Mouse (Mus musculus) forebrain, embryonic 16.5 days (tissue): ENCODE measurements around the gene Dcaf4. TPM values are rescaled to one million over a fixed set of nuclear protein-coding genes. Genes with fewer than 3 reads are reported as not detected.
A peak's percentile ranks its signal among the peaks of the same experiment; 100 is the strongest.

Experiments
- ATAC-seq: fragments of 200-750 bp; cut with Nextera tagmentation; 2 replicates; pipeline ENCODE4 v1.8.0; 2017; ENCODE audit warnings: mild to moderate bottlenecking, moderate library complexity
- H3K27ac ChIP-seq: fragments of 300-500 bp; sonication (generic); 2 replicates; pipeline ENCODE4 v1.5.1; 2014; ENCODE audit warnings: low read length, control low read depth
- H3K27me3 ChIP-seq: fragments of 300-500 bp; sonication (generic); replicated peaks from 2 replicates; pipeline ENCODE4 v1.6.1; 2014; ENCODE audit warnings: low read length; ENCODE audit not compliant: control insufficient read depth, insufficient read depth
- H3K36me3 ChIP-seq: fragments of 300-500 bp; sonication (generic); 2 replicates; pipeline ENCODE4 v1.6.1; 2014; ENCODE audit not compliant: control insufficient read depth, insufficient read depth
- H3K4me1 ChIP-seq: fragments of 300-500 bp; sonication (generic); replicated peaks from 2 replicates; pipeline ENCODE4 v1.6.1; 2014; ENCODE audit warnings: low read length; ENCODE audit not compliant: control insufficient read depth, insufficient read depth
- H3K4me2 ChIP-seq: fragments of 300-500 bp; sonication (generic); 2 replicates; pipeline ENCODE4 v1.6.1; 2014; ENCODE audit warnings: mild to moderate bottlenecking, low read length, control low read depth
- H3K4me3 ChIP-seq: fragments of 300-500 bp; sonication (generic); replicated peaks from 2 replicates; pipeline ENCODE4 v1.5.1; 2014; ENCODE audit warnings: mild to moderate bottlenecking, low read length, control low read depth
- H3K9ac ChIP-seq: fragments of 300-500 bp; sonication (generic); replicated peaks from 2 replicates; pipeline ENCODE4 v1.6.1; 2014; ENCODE audit warnings: low read depth, low read length, control low read depth
- H3K9me3 ChIP-seq: fragments of 300-500 bp; sonication (generic); 2 replicates; pipeline ENCODE4 v1.6.1; 2016; ENCODE audit warnings: low read length; ENCODE audit not compliant: control insufficient read depth
- WGBS: fragments of 180-500 bp; shearing (Covaris S2); extraction: QIAGEN DNeasy Blood & Tissue Kit; methylation state at CpG from one replicate; pipeline ENCODE4 v1.1.7; 2014; 5-methylcytosine and 5-hydroxymethylcytosine counted together
- polyA plus RNA-seq: library from polyadenylated mRNA; unstranded; fragments of >200 nt; fragmentation: Nextera tagmentation; extraction: Ambion mirVana; gene quantifications from 2 replicates; pipeline ENCODE4 v1.2.1, GENCODE M21; 2015

Dcaf4 gene
- polyA plus RNA-seq, 1 experiment from 2014 or later, result 51.1 TPM

GRCm38 (mm10) chr12:83494196-83494595 lies 26.1 kb upstream of the Dcaf4 start:
- no peaks in the 10 kb centered on the region for H3K27me3 ChIP-seq
- no peak for ATAC-seq
- no peak overlapping the region for H3K9ac ChIP-seq
- H3K9me3 ChIP-seq, result peaks cover 3% of the 10 kb centered on the region; the same call in 1 of the 2 replicates
- H3K4me2 ChIP-seq, result no peak overlapping the region
- H3K4me1 ChIP-seq, result no peaks in the 10 kb centered on the region
- no peaks in the 10 kb centered on the region for H3K36me3 ChIP-seq
- no peak overlapping the region for H3K4me3 ChIP-seq
- H3K27ac ChIP-seq, result no peak overlapping the region
- WGBS, result 90% methylated on average over 9 of the region's 9 CpGs

- no peak overlapping the region for H3K27ac ChIP-seq
- H3K36me3 ChIP-seq, result no peaks in the 10 kb centered on the region
- no peaks in the 10 kb centered on the region for H3K4me1 ChIP-seq
- no peak overlapping the region for H3K4me2 ChIP-seq
- H3K4me3 ChIP-seq, result no peak overlapping the region
- H3K9me3 ChIP-seq, result peaks cover 3% of the 10 kb centered on the region; the same call in 1 of the 2 replicates
- no peak overlapping the region for H3K9ac ChIP-seq
- WGBS, result 82% methylated on average over 4 of the region's 4 CpGs
- no peak for ATAC-seq
- H3K27me3 ChIP-seq, result no peaks in the 10 kb centered on the region
Observed at GRCm38 (mm10) chr12:83495248-83495960, 24.9 kb upstream of the Dcaf4 start.

GRCm38 (mm10) chr12:83495961-83496282 lies 24.3 kb upstream of the Dcaf4 start:
- no peaks in the 10 kb centered on the region for H3K4me1 ChIP-seq
- H3K27ac ChIP-seq, result no peak overlapping the region
- 87% methylated on average over 9 of the region's 9 CpGs for WGBS
- ATAC-seq, result no peak
- no peak overlapping the region for H3K9ac ChIP-seq
- no peaks in the 10 kb centered on the region for H3K27me3 ChIP-seq
- no peaks in the 10 kb centered on the region for H3K36me3 ChIP-seq
- no peak overlapping the region for H3K4me2 ChIP-seq
- peaks cover 3% of the 10 kb centered on the region; the same call in 1 of the 2 replicates for H3K9me3 ChIP-seq
- no peak overlapping the region for H3K4me3 ChIP-seq

- H3K4me3 ChIP-seq, result no peak overlapping the region
- H3K27me3 ChIP-seq, result no peaks in the 10 kb centered on the region
- H3K4me1 ChIP-seq, result no peaks in the 10 kb centered on the region
- H3K36me3 ChIP-seq, result no peaks in the 10 kb centered on the region
- H3K9me3 ChIP-seq, result peaks cover 3% of the 10 kb centered on the region; the same call in 1 of the 2 replicates
- no peak for ATAC-seq
- H3K9ac ChIP-seq, result no peak overlapping the region
- 70% methylated on average over 4 of the region's 4 CpGs for whole genome bisulfite sequencing
- no peak overlapping the region for H3K4me2 ChIP-seq
- no peak overlapping the region for H3K27ac ChIP-seq
Observed at GRCm38 (mm10) chr12:83496336-83496735, 23.9 kb upstream of the Dcaf4 start.

GRCm38 (mm10) chr12:83496736-83497135 lies 23.5 kb upstream of the Dcaf4 start:
- 73% methylated on average over 6 of the region's 6 CpGs for WGBS
- Histone ChIP-seq H3K4me3 (no peak overlapping the region), H3K36me3 (no peaks in the 10 kb centered on the region), H3K4me2 (no peak overlapping the region), H3K27me3 (no peaks in the 10 kb centered on the region), H3K27ac (no peak overlapping the region), H3K9me3 (no peaks in the 10 kb centered on the region), H3K9ac (no peak overlapping the region), H3K4me1 (no peaks in the 10 kb centered on the region)
- ATAC-seq, result no peak

- no peak for ATAC-seq
- WGBS, result 83% methylated on average over 3 of the region's 3 CpGs
Observed at GRCm38 (mm10) chr12:83497959-83498358, 22.3 kb upstream of the Dcaf4 start.

GRCm38 (mm10) chr12:83499256-83499655 lies 21.0 kb upstream of the Dcaf4 start:
- ATAC-seq, result no peak
- no peaks in the 10 kb centered on the region for H3K4me1 ChIP-seq
- H3K36me3 ChIP-seq, result no peaks in the 10 kb centered on the region
- WGBS, result 71% methylated on average over 5 of the region's 5 CpGs
- H3K4me3 ChIP-seq, result no peak overlapping the region
- H3K9ac ChIP-seq, result no peak overlapping the region
- no peaks in the 10 kb centered on the region for H3K27me3 ChIP-seq
- H3K9me3 ChIP-seq, result no peaks in the 10 kb centered on the region
- no peak overlapping the region for H3K27ac ChIP-seq
- no peak overlapping the region for H3K4me2 ChIP-seq

More at GRCm38 (mm10) chr12:83497959-83498358, 22.3 kb upstream of the Dcaf4 start:
- Histone ChIP-seq H3K36me3 (no peaks in the 10 kb centered on the region), H3K9ac (no peak overlapping the region), H3K27ac (no peak overlapping the region), H3K4me3 (no peak overlapping the region), H3K27me3 (no peaks in the 10 kb centered on the region), H3K9me3 (no peaks in the 10 kb centered on the region), H3K4me2 (no peak overlapping the region), H3K4me1 (no peaks in the 10 kb centered on the region)

- H3K4me2 ChIP-seq, result no peak overlapping the region
- H3K9ac ChIP-seq, result no peak overlapping the region
- H3K9me3 ChIP-seq, result no peaks in the 10 kb centered on the region
- 4% methylated on average over 9 of the region's 9 CpGs for WGBS
- H3K27ac ChIP-seq, result no peak overlapping the region
- no peak overlapping the region for H3K4me3 ChIP-seq
- no peaks in the 10 kb centered on the region for H3K27me3 ChIP-seq
- peak; percentile 61; the same call in 1 of the 2 replicates for ATAC-seq
- H3K36me3 ChIP-seq, result no peaks in the 10 kb centered on the region
- H3K4me1 ChIP-seq, result no peaks in the 10 kb centered on the region
Observed at GRCm38 (mm10) chr12:83502190-83502589, 18.1 kb upstream of the Dcaf4 start.

GRCm38 (mm10) chr12:83506543-83506942 lies 13.7 kb upstream of the Dcaf4 start:
- no peaks in the 10 kb centered on the region for H3K36me3 ChIP-seq
- H3K27ac ChIP-seq, result no peak overlapping the region
- H3K4me2 ChIP-seq, result no peak overlapping the region
- no peak overlapping the region for H3K4me3 ChIP-seq
- H3K9me3 ChIP-seq, result no peaks in the 10 kb centered on the region
- no peaks in the 10 kb centered on the region for H3K4me1 ChIP-seq
- no peak for ATAC-seq
- H3K27me3 ChIP-seq, result no peaks in the 10 kb centered on the region
- H3K9ac ChIP-seq, result no peak overlapping the region
- WGBS, result 80% methylated on average over 10 of the region's 10 CpGs

GRCm38 (mm10) chr12:83510586-83510985 lies 9.7 kb upstream of the Dcaf4 start:
- Histone ChIP-seq H3K4me3 (no peak overlapping the region), H3K9ac (no peak overlapping the region), H3K9me3 (no peaks in the 10 kb centered on the region), H3K4me1 (peaks cover 18% of the 10 kb centered on the region), H3K36me3 (no peaks in the 10 kb centered on the region), H3K4me2 (no peak overlapping the region), H3K27me3 (no peaks in the 10 kb centered on the region), H3K27ac (no peak overlapping the region)
- WGBS, result 78% methylated on average over 5 of the region's 5 CpGs
- ATAC-seq, result no peak
